Mouse (Mus musculus): ENCODE measurements around the gene Itga4. TPM values are rescaled to one million over a fixed set of nuclear protein-coding genes. Genes with fewer than 3 reads are reported as not detected.

The Itga4 gene
- polyA plus RNA-seq, 1 experiment from 2014 or later = 2.8 TPM

DNA sequence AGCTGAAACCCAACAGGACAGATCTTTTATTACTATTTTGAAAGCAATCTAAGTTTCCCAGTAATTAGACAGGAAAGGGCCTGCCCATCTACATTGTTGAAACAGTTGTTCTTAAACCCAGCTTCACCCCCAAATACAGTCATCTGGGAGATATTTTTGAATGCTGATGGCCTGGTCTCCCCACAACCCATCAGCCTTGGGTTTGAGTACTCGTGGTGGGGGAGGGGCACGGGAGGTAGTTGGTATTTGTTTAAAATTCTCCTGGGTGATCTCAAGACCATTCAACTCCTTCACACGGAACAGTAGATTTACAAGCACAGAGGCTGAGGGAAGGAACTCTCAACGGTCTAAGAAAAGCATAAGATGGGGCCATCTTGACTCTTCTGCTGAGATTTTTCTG, 13.6 kb downstream of the Itga4 start:
- WGBS = 70% methylated on average over 4 of the region's 4 CpGs
- Histone ChIP-seq H3K9me3 (replicated peaks) (no peaks in the 10 kb centered on the region), H3K4me3 (replicated peaks) (no peak overlapping the region), H3K27ac (replicated peaks) (no peak overlapping the region), H3K4me2 (no peak overlapping the region), H3K36me3 (no peaks in the 10 kb centered on the region), H3K9ac (replicated peaks) (no peak overlapping the region), H3K27me3 (replicated peaks) (no peaks in the 10 kb centered on the region), H3K4me1 (no peaks in the 10 kb centered on the region)
- ATAC-seq (ENCODE audit: low FRiP score) = no peak

DNA sequence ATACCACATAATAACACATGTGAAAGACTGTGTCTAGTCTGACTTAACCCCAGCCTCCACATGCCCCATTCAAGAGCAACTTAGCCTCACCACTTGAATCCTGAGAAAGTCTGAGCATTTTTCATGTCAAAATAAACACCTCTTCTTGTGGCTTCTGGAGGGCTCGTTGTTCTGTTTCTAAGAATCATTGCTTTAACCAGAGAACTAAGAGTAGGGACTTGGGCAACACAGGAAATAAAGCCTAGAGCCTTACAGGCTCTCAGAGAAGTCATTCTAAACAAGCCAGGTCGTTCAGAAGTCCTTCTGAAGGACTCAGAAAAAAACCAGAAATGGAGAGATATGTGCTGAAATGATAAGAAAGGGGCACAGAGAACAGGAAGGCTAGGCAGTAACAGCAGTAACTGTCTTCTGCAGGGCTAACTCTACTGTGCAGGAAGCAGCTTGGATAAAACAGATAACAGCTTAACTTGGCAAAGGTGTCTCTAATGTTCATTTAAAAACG, 14.9 kb downstream of the Itga4 start:
- Histone ChIP-seq H3K36me3 (no peaks in the 10 kb centered on the region), H3K27me3 (replicated peaks) (no peaks in the 10 kb centered on the region), H3K9me3 (replicated peaks) (no peaks in the 10 kb centered on the region), H3K4me3 (replicated peaks) (no peak overlapping the region), H3K4me2 (no peak overlapping the region), H3K9ac (replicated peaks) (no peak overlapping the region), H3K4me1 (no peaks in the 10 kb centered on the region), H3K27ac (replicated peaks) (no peak overlapping the region)
- WGBS = 62% methylated on average over 3 of the region's 3 CpGs
- no peak for ATAC-seq (ENCODE audit: low FRiP score)

DNA sequence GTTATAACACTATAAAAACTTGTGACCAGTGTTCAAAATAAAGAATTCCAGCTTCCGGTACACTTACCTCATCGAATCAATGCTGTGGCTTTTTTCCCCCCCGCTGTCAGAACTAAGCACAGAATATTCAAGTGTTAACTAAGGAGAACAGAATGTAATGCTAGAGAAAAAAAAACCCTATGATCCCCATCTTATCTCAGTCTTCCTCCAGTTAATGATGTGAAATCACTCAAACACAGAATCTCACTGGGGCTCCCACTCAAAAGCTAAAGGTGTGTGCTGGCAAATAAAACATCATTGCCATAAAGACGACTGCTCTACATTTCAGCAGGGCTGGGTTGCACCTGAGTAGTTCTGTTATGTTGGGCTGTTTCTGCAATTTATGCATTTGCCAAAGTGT, 16.6 kb downstream of the Itga4 start:
- Histone ChIP-seq H3K27ac (replicated peaks) (no peak overlapping the region), H3K36me3 (no peaks in the 10 kb centered on the region)
- WGBS = 90% methylated on average over 4 of the region's 4 CpGs

DNA sequence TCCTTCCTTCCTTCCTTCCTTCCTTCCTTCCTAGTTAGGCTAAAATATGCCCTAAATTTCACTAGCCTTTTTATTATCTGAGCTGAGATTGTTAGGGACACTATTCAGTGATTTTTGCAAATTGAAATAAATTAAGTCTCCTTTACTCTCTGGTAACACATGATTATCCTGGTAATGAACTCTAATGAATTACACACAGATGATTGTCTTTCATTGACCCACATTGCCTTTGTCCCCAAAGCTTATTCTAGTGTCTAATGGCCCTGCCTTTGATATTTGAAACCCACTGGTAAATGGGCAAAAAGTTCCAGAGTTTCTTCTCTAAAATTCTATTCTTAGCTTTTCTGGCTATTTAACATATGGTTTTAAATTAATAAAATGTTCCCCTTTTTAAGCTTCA, 23.4 kb downstream of the Itga4 start:
- no peak overlapping the region for H3K9ac ChIP-seq (replicated peaks)
- no peaks in the 10 kb centered on the region for H3K27me3 ChIP-seq (replicated peaks)
- H3K4me3 ChIP-seq (replicated peaks) = no peak overlapping the region
- ATAC-seq (ENCODE audit: low FRiP score) = no peak
- no peaks in the 10 kb centered on the region for H3K36me3 ChIP-seq
- H3K9me3 ChIP-seq (replicated peaks) = no peaks in the 10 kb centered on the region
- no peaks in the 10 kb centered on the region for H3K4me1 ChIP-seq
- no peak overlapping the region for H3K27ac ChIP-seq (replicated peaks)
- H3K4me2 ChIP-seq = no peak overlapping the region

More for the DNA sequence above, 16.6 kb downstream of the Itga4 start:
- Histone ChIP-seq H3K9me3 (replicated peaks) (no peaks in the 10 kb centered on the region), H3K4me2 (no peak overlapping the region), H3K4me1 (no peaks in the 10 kb centered on the region), H3K9ac (replicated peaks) (no peak overlapping the region), H3K27me3 (replicated peaks) (no peaks in the 10 kb centered on the region), H3K4me3 (replicated peaks) (no peak overlapping the region)
- no peak for ATAC-seq (ENCODE audit: low FRiP score)

DNA sequence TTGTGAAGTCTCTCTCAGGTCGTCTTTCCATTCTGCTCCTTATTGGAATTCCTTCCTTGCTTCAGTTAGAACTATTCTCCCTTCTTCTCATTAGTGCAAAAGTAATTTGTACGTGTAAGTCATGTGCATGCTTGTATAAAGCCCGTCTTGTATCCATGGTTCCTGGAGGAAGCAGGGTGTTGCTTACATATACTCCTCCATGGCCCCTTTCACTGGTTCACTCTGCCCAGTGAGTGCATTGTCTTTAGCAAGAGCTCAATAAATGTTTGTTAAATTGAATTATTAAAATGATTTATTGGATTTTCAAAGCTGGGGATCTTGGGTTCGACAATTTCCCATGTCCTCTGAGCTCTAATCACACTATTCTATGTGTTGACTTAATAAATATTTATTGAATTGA, 29.0 kb downstream of the Itga4 start:
- Histone ChIP-seq H3K9me3 (replicated peaks) (no peaks in the 10 kb centered on the region), H3K9ac (replicated peaks) (no peak overlapping the region), H3K27me3 (replicated peaks) (no peaks in the 10 kb centered on the region), H3K4me1 (no peaks in the 10 kb centered on the region), H3K36me3 (no peaks in the 10 kb centered on the region), H3K27ac (replicated peaks) (no peak overlapping the region), H3K4me2 (no peak overlapping the region), H3K4me3 (replicated peaks) (no peak overlapping the region)
- 79% methylated on average over 4 of the region's 4 CpGs for WGBS
- no peak for ATAC-seq (ENCODE audit: low FRiP score)

DNA sequence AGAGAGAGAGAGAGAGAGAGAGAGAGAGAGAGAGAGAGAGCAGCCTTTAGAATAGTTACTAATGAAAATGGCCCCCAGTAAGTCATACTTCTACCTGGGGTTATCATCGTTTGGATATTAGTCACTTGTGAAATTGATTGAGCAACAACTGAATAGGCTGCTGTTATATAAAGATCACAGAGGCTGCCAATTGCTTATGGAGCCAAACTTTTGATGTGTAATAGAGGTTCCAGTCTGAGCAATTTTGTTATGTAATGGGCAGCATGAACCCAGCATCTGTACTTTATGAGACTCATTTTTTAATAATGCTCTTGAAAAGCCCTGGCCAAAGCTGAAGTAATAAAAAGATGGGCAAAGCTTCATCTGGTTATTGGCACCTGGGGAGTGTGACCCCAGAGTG, 34.9 kb downstream of the Itga4 start:
- no peak overlapping the region for H3K4me3 ChIP-seq (replicated peaks)
- no peaks in the 10 kb centered on the region for H3K27me3 ChIP-seq (replicated peaks)
- no peaks in the 10 kb centered on the region for H3K9me3 ChIP-seq (replicated peaks)
- H3K27ac ChIP-seq (replicated peaks) = no peak overlapping the region
- no peak overlapping the region for H3K9ac ChIP-seq (replicated peaks)
- no peak for ATAC-seq (ENCODE audit: low FRiP score)
- WGBS = 64% methylated on average over 1 of the region's 1 CpGs
- H3K36me3 ChIP-seq = no peaks in the 10 kb centered on the region
- peaks cover 9% of the 10 kb centered on the region; the same call in 1 of the 2 replicates for H3K4me1 ChIP-seq
- H3K4me2 ChIP-seq = no peak overlapping the region

DNA sequence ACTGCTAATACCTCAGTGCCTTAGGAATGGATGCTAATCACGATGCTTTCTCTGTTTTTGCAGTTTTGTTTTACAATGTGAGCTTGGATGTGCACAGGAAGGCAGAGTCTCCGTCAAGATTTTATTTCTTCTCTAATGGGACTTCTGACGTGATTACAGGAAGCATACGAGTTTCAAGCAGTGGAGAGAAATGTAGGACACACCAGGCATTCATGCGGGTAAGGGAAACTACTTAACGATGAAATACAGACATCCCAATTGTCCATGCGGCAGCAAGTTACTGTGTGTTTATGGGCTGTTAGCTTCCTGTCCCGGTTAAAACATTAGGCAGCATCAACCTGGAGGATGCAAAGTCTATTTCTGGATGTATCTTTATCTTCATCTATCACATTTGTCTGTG, 36.7 kb downstream of the Itga4 start:
- no peak overlapping the region for H3K27ac ChIP-seq (replicated peaks)
- ATAC-seq (ENCODE audit: low FRiP score) = no peak
- H3K27me3 ChIP-seq (replicated peaks) = no peaks in the 10 kb centered on the region
- no peak overlapping the region for H3K4me3 ChIP-seq (replicated peaks)
- WGBS = 33% methylated on average over 8 of the region's 8 CpGs
- H3K9ac ChIP-seq (replicated peaks) = no peak overlapping the region
- no peaks in the 10 kb centered on the region for H3K36me3 ChIP-seq
- H3K4me1 ChIP-seq = peaks cover 9% of the 10 kb centered on the region; the same call in 1 of the 2 replicates
- no peak overlapping the region for H3K4me2 ChIP-seq
- H3K9me3 ChIP-seq (replicated peaks) = no peaks in the 10 kb centered on the region

DNA sequence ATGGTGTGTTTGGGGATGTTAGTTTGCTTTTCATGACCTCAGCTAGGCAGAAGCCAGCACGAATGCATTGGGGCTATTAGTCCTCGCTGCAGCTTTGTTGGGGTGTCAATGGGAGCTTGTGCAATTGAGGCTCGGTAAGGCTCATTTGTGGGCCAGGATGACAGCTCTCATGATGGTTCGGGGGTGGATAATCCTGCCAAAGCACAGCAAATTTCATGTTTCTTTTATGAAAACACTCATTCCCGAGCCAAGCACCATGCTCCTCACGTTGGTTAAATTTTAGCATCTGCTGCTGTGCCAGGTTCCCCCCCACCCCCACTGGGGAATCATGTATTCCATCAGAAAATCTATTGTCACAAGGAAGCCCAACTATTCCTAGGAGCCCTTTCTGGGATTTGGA, 37.2 kb downstream of the Itga4 start:
- Histone ChIP-seq H3K27me3 (replicated peaks) (no peaks in the 10 kb centered on the region), H3K4me1 (peaks cover 9% of the 10 kb centered on the region; the same call in 1 of the 2 replicates), H3K9ac (replicated peaks) (no peak overlapping the region), H3K36me3 (no peaks in the 10 kb centered on the region), H3K4me3 (replicated peaks) (no peak overlapping the region), H3K9me3 (replicated peaks) (no peaks in the 10 kb centered on the region), H3K27ac (replicated peaks) (no peak overlapping the region), H3K4me2 (no peak overlapping the region)
- ATAC-seq (ENCODE audit: low FRiP score) = no peak
- WGBS = 49% methylated on average over 6 of the region's 6 CpGs

DNA sequence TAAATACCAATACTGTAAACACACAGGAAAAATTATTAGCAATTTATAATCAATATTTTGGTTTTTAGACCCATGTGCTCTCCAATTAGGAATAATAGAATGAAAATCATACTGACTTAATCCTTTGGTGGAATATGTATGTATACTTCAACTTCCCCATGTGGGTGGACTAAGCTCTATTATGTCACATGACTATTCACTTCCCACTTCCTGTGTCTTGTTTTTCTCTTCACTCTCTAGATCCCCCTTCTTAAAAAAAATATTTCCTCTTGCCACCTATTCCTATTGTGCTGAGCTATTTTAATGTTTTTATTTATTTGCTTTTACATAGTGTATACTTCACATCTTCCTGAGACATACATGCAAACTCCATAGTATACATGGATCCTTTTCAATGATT, 47.2 kb downstream of the Itga4 start:
- Histone ChIP-seq H3K4me3 (replicated peaks) (no peak overlapping the region), H3K4me2 (no peak overlapping the region), H3K27ac (replicated peaks) (no peak overlapping the region), H3K9ac (replicated peaks) (no peak overlapping the region), H3K9me3 (replicated peaks) (no peaks in the 10 kb centered on the region), H3K36me3 (no peaks in the 10 kb centered on the region), H3K4me1 (no peaks in the 10 kb centered on the region), H3K27me3 (replicated peaks) (no peaks in the 10 kb centered on the region)
- no peak for ATAC-seq (ENCODE audit: low FRiP score)

DNA sequence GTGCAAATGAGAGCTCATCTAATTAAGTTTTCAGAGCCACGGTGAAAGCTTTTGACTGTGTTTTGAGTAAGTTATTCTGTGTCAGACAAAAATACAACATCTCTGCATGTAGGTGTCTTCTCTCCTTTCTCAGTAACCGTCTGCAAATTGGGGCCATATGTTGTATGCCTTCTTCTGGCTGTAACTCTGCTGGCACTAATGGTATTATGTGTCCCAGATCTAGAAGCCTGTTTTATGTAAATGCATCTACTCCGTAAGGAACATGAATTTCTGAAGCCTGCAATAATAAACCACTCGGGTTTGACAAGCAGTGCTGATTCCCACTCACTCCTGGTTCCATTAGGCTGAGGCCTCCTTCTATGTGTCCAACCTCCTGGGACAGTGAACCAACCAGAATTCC, 52.3 kb downstream of the Itga4 start:
- no peak overlapping the region for H3K4me2 ChIP-seq
- no peaks in the 10 kb centered on the region for H3K9me3 ChIP-seq (replicated peaks)
- no peak overlapping the region for H3K27ac ChIP-seq (replicated peaks)
- no peak overlapping the region for H3K9ac ChIP-seq (replicated peaks)
- H3K27me3 ChIP-seq (replicated peaks) = no peaks in the 10 kb centered on the region
- peaks cover 4% of the 10 kb centered on the region; the same call in 1 of the 2 replicates for H3K4me1 ChIP-seq
- no peaks in the 10 kb centered on the region for H3K36me3 ChIP-seq
- H3K4me3 ChIP-seq (replicated peaks) = no peak overlapping the region
- no peak for ATAC-seq (ENCODE audit: low FRiP score)
- WGBS = 77% methylated on average over 4 of the region's 4 CpGs

DNA sequence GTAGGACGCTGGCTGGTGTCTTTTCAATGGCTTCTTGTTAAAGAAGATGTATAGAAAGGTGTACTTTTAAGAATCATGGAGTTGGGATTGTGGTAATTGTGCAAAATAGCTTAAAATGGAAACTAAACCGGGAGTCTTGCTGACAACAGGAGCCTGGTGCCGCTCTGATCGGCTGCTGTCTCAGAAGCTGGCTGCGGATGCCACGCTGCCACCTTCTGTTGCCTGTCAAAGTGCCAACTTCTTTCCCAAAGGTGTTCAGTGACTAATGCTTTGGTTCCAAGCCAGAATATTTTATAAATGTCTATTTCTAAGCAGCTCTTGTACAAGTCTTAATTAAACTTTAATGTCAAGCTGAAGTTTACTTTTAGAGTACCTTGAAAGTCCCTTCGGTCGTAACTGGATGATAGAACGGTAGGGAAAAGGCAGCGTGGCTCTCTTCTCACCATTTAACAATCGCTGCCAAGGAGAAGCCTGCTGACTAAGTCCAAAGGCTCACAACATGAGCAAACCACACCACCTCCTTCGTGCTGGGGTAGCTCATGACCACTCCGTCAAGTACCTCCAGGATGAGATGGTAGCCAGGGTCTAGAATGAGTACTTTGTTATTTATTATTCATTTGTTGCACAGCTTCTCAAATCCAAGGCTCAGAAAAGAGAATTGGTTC, 54.4 kb downstream of the Itga4 start:
- Histone ChIP-seq H3K9ac (replicated peaks) (no peak overlapping the region), H3K36me3 (no peaks in the 10 kb centered on the region), H3K27ac (replicated peaks) (no peak overlapping the region), H3K27me3 (replicated peaks) (no peaks in the 10 kb centered on the region), H3K4me3 (replicated peaks) (no peak overlapping the region), H3K4me2 (no peak overlapping the region), H3K9me3 (replicated peaks) (no peaks in the 10 kb centered on the region), H3K4me1 (peaks cover 4% of the 10 kb centered on the region; the same call in 1 of the 2 replicates)
- 66% methylated on average over 13 of the region's 13 CpGs for WGBS
- no peak for ATAC-seq (ENCODE audit: low FRiP score)

DNA sequence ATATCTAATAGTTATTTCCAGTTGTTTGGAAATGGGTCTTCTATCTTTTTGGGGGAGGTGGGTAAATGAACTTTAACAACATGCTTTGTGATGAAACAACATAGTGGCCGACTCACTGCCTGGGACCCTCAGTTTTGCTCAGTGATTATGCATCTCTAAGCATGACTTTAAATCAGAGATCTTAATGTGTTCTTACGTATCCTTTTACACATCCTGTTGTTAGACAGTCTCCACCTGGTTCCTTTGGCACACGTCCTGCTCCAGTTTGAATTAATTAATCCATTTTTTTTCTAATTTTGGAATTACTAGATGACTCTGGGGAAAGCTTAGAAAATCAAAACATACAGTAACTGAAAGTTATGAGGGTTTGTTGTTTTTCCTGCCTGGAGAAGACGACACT, 57.3 kb downstream of the Itga4 start:
- H3K36me3 ChIP-seq = no peaks in the 10 kb centered on the region
- no peak overlapping the region for H3K4me2 ChIP-seq
- 63% methylated on average over 4 of the region's 4 CpGs for WGBS
- H3K9me3 ChIP-seq (replicated peaks) = no peaks in the 10 kb centered on the region
- no peak overlapping the region for H3K9ac ChIP-seq (replicated peaks)
- H3K4me3 ChIP-seq (replicated peaks) = no peak overlapping the region
- no peaks in the 10 kb centered on the region for H3K27me3 ChIP-seq (replicated peaks)
- H3K27ac ChIP-seq (replicated peaks) = no peak overlapping the region
- no peak for ATAC-seq (ENCODE audit: low FRiP score)
- H3K4me1 ChIP-seq = peaks cover 4% of the 10 kb centered on the region; the same call in 1 of the 2 replicates
